26 mouse cellular contexts compared by ENCODE assay signal in genomic region chr4:79545461-79545860, GRCm38 (mm10).
DNase-seq lines count a peak whose midpoint lies in the region; ATAC-seq and TF ChIP-seq lines count a peak whose summit lies in the region.
"Had no signal": no experiment of that assay in that cellular context is flagged by ENCODE, and none has a peak within 500 bp of the region (broad histone marks: within the 10 kb centered on the region; RNA-seq: fewer than 3 reads in every experiment).

No protein-coding gene starts in this region.

- no peak for TF ChIP-seq CTCF in forebrain, postnatal 0 days (IDR thresholded peaks at IDR 0.05; ENCODE audit: low read depth)
- no peak for TF ChIP-seq CTCF in brain, embryonic 14.5 days (IDR thresholded peaks at IDR 0.05; ENCODE audit: borderline replicate concordance, extremely low read depth, insufficient read depth, insufficient read length)
- no peak for TF ChIP-seq CTCF in midbrain, postnatal 0 days (IDR thresholded peaks at IDR 0.05)

- 71% methylated on average over 4 of the region's 4 CpGs for WGBS in forebrain, embryonic 14.5 days
- WGBS in forebrain, postnatal 0 days = 60% methylated on average over 4 of the region's 4 CpGs
- 76% methylated on average over 4 of the region's 4 CpGs for WGBS in midbrain, postnatal 0 days

- no peaks in the 10 kb centered on the region for H3K36me3 ChIP-seq in forebrain, embryonic 14.5 days (ENCODE audit: control insufficient read depth, insufficient read depth, low read length)
- no peaks in the 10 kb centered on the region for H3K36me3 ChIP-seq in forebrain, postnatal 0 days (ENCODE audit: insufficient read depth)
- H3K36me3 ChIP-seq in midbrain, postnatal 0 days (ENCODE audit: insufficient read depth, low read length) = no peaks in the 10 kb centered on the region
- H3K36me3 ChIP-seq: embryonic facial prominence, embryonic 12.5 days; embryonic facial prominence, embryonic 15.5 days; forebrain, embryonic 10.5 days; forebrain, embryonic 12.5 days; forebrain, embryonic 15.5 days had no signal

- no peak overlapping the region for H3K4me2 ChIP-seq in forebrain, embryonic 14.5 days (ENCODE audit: low read length)
- no peak overlapping the region for H3K4me2 ChIP-seq in forebrain, postnatal 0 days (ENCODE audit: low read depth)
- no peak overlapping the region for H3K4me2 ChIP-seq in midbrain, postnatal 0 days (ENCODE audit: low read depth, low read length, poor library complexity, severe bottlenecking)
- H3K4me2 ChIP-seq: embryonic facial prominence, embryonic 12.5 days; embryonic facial prominence, embryonic 15.5 days; forebrain, embryonic 12.5 days; forebrain, embryonic 15.5 days had no signal

- H3K9me3 ChIP-seq in forebrain, embryonic 14.5 days (replicated peaks; ENCODE audit: control insufficient read depth, low read length) = no peaks in the 10 kb centered on the region
- H3K9me3 ChIP-seq in forebrain, postnatal 0 days (ENCODE audit: low read length) = no peaks in the 10 kb centered on the region
- H3K9me3 ChIP-seq in midbrain, postnatal 0 days (ENCODE audit: low read length) = no peaks in the 10 kb centered on the region
- H3K9me3 ChIP-seq: embryonic facial prominence, embryonic 12.5 days; embryonic facial prominence, embryonic 15.5 days; forebrain, embryonic 10.5 days; forebrain, embryonic 12.5 days; forebrain, embryonic 15.5 days had no signal

- ATAC-seq in forebrain, embryonic 14.5 days = no peak
- no peak for ATAC-seq in forebrain, postnatal 0 days
- no peak for ATAC-seq in midbrain, postnatal 0 days (ENCODE audit: low FRiP score)
- ATAC-seq: activated CD4-positive, CD25-positive, alpha-beta regulatory T cell, adult 4 months; forebrain, embryonic 15.5 days; Patski had no signal

- no peak overlapping the region for H3K4me3 ChIP-seq in forebrain, embryonic 14.5 days (ENCODE audit: low read depth, low read length)
- H3K4me3 ChIP-seq in forebrain, postnatal 0 days (ENCODE audit: low read depth, low read length) = no peak overlapping the region
- no peak overlapping the region for H3K4me3 ChIP-seq in midbrain, postnatal 0 days (ENCODE audit: low read depth, low read length)
- H3K4me3 ChIP-seq: embryonic facial prominence, embryonic 12.5 days; embryonic facial prominence, embryonic 15.5 days; erythroblast, embryonic 14.5 days; forebrain, embryonic 10.5 days; forebrain, embryonic 12.5 days; forebrain, embryonic 15.5 days had no signal

- peak; percentile 17 for DNase-seq in forebrain, embryonic 14.5 days (ENCODE audit: low spot score)
- no peak for DNase-seq in forebrain, postnatal 0 days
- DNase-seq in 416B (ENCODE audit: low read depth) = peak; percentile 61
- DNase-seq in Muller cell, postnatal 12 days (ENCODE audit: inconsistent ontology term) = peak; percentile 9
- DNase-seq in brain, embryonic 14.5 days (ENCODE audit: low read depth) = peak; percentile 18
- no peak for DNase-seq in spleen, postnatal 36 days (ENCODE audit: low spot score in 2 of 2)
- no peak for DNase-seq in midbrain, postnatal 0 days (ENCODE audit: low spot score)
- no peak for DNase-seq in kidney, postnatal 10 days
- DNase-seq: adrenal gland, adult 8-10 months; adrenal gland, postnatal 14 days; adrenal gland, postnatal 36 days; cerebellum, adult 11 months; cerebellum, adult 18-20 months; cerebellum, adult 8-10 months; cerebellum, adult 9-11 months; cerebellum, postnatal 14 days; cerebellum, postnatal 36 days; embryo, embryonic 11 days had no signal

- no peak for TF ChIP-seq POLR2A in brain, embryonic 14.5 days (IDR thresholded peaks at IDR 0.05; ENCODE audit: borderline replicate concordance, extremely low read depth, insufficient read depth, insufficient read length, poor library complexity, severe bottlenecking)

- no peak overlapping the region for H3K27ac ChIP-seq in forebrain, embryonic 14.5 days (ENCODE audit: low read depth, low read length)
- no peak overlapping the region for H3K27ac ChIP-seq in forebrain, postnatal 0 days (ENCODE audit: low read depth, low read length)
- H3K27ac ChIP-seq in midbrain, postnatal 0 days (ENCODE audit: low read depth, low read length) = no peak overlapping the region
- H3K27ac ChIP-seq: embryonic facial prominence, embryonic 12.5 days; embryonic facial prominence, embryonic 15.5 days; forebrain, embryonic 10.5 days; forebrain, embryonic 12.5 days; forebrain, embryonic 15.5 days had no signal

- no peaks in the 10 kb centered on the region for H3K27me3 ChIP-seq in forebrain, embryonic 14.5 days (replicated peaks; ENCODE audit: control insufficient read depth, insufficient read depth, low read length)
- H3K27me3 ChIP-seq in forebrain, postnatal 0 days (ENCODE audit: insufficient read depth, low read length) = no peaks in the 10 kb centered on the region
- H3K27me3 ChIP-seq in midbrain, postnatal 0 days (ENCODE audit: insufficient read depth, low read length) = no peaks in the 10 kb centered on the region
- H3K27me3 ChIP-seq: embryonic facial prominence, embryonic 12.5 days; embryonic facial prominence, embryonic 15.5 days; forebrain, embryonic 12.5 days; forebrain, embryonic 15.5 days; Patski had no signal

- no peak overlapping the region for H3K9ac ChIP-seq in forebrain, embryonic 14.5 days (ENCODE audit: low read length)
- no peak overlapping the region for H3K9ac ChIP-seq in forebrain, postnatal 0 days
- H3K9ac ChIP-seq in midbrain, postnatal 0 days (replicated peaks; ENCODE audit: low read length, poor library complexity, severe bottlenecking) = no peak overlapping the region
- H3K9ac ChIP-seq: embryonic facial prominence, embryonic 12.5 days; embryonic facial prominence, embryonic 15.5 days; forebrain, embryonic 12.5 days; forebrain, embryonic 15.5 days had no signal

- no peaks in the 10 kb centered on the region for H3K4me1 ChIP-seq in forebrain, embryonic 14.5 days (ENCODE audit: control insufficient read depth, insufficient read depth, low read length)
- H3K4me1 ChIP-seq in forebrain, postnatal 0 days (ENCODE audit: insufficient read depth) = no peaks in the 10 kb centered on the region
- no peaks in the 10 kb centered on the region for H3K4me1 ChIP-seq in midbrain, postnatal 0 days (ENCODE audit: insufficient read depth, low read length)
- H3K4me1 ChIP-seq: embryonic facial prominence, embryonic 12.5 days; embryonic facial prominence, embryonic 15.5 days; forebrain, embryonic 10.5 days; forebrain, embryonic 12.5 days; forebrain, embryonic 15.5 days had no signal

Comparison
In these comparisons a context has a peak if more than half of its experiments do, and no peak if none do; other contexts are left out.
1. DNase-seq: peak in forebrain, embryonic 14.5 days (single experiment), 416B (single experiment), Muller cell, postnatal 12 days (single experiment) and brain, embryonic 14.5 days (single experiment); none in forebrain, postnatal 0 days (single experiment), spleen, postnatal 36 days (0 of 2), midbrain, postnatal 0 days (single experiment) and kidney, postnatal 10 days (single experiment).